14 mouse cellular contexts compared by ENCODE assay signal in genomic region chr1:87270204-87270603, GRCm38 (mm10). TPM values are rescaled to one million over a fixed set of nuclear protein-coding genes. Genes with fewer than 3 reads are reported as not detected.
DNase-seq lines count a peak whose midpoint lies in the region; ATAC-seq and TF ChIP-seq lines count a peak whose summit lies in the region.
"Had no signal": no experiment of that assay in that cellular context is flagged by ENCODE, and none has a peak within 500 bp of the region (broad histone marks: within the 10 kb centered on the region; RNA-seq: fewer than 3 reads in every experiment).

No protein-coding gene starts in this region.

- H3K27me3 ChIP-seq in forebrain, embryonic 10.5 days (ENCODE audit: poor library complexity, severe bottlenecking): peaks cover 75% of the 10 kb centered on the region
- peaks cover 14% of the 10 kb centered on the region for H3K27me3 ChIP-seq in forebrain, postnatal 0 days (ENCODE audit: insufficient read depth, low read length)
- H3K27me3 ChIP-seq in kidney, embryonic 15.5 days: peaks cover 32% of the 10 kb centered on the region
- H3K27me3 ChIP-seq in embryonic facial prominence, embryonic 10.5 days (replicated peaks; ENCODE audit: low read depth, poor library complexity, severe bottlenecking): peaks cover 69% of the 10 kb centered on the region
- peaks cover 26% of the 10 kb centered on the region for H3K27me3 ChIP-seq in hindbrain, embryonic 15.5 days

- no peak overlapping the region for H3K9ac ChIP-seq in forebrain, postnatal 0 days
- no peak overlapping the region for H3K9ac ChIP-seq in kidney, embryonic 15.5 days
- H3K9ac ChIP-seq in hindbrain, embryonic 15.5 days: no peak overlapping the region
- H3K9ac ChIP-seq: liver, embryonic 15.5 days had no signal

- no peak for DNase-seq in forebrain, embryonic 10.5 days (ENCODE audit: extremely low spot score, low spot score)
- no peak for DNase-seq in forebrain, postnatal 0 days
- no peak for DNase-seq in kidney, adult 18-20 months
- DNase-seq in embryonic facial prominence, embryonic 10.5 days (ENCODE audit: low spot score): no peak
- DNase-seq in right cerebral cortex, postnatal 25 days: no peak
- DNase-seq in thymus, postnatal 25 days: no peak
- DNase-seq: B cell, adult 2 months; kidney, postnatal 14 days; thymus, postnatal 14 days had no signal

- no peak overlapping the region for H3K4me2 ChIP-seq in forebrain, postnatal 0 days (ENCODE audit: low read depth)
- H3K4me2 ChIP-seq in kidney, embryonic 15.5 days: 0 out of 2 replicates have a peak overlapping the region, but pooled peaks have one; percentile 37
- H3K4me2 ChIP-seq in hindbrain, embryonic 15.5 days: no peak overlapping the region
- H3K4me2 ChIP-seq: liver, embryonic 15.5 days had no signal

- peak overlapping the region; percentile 69 for H3K27ac ChIP-seq in forebrain, embryonic 10.5 days
- H3K27ac ChIP-seq in forebrain, postnatal 0 days (ENCODE audit: low read depth, low read length): no peak overlapping the region
- peak overlapping the region; percentile 86 for H3K27ac ChIP-seq in kidney, embryonic 15.5 days
- H3K27ac ChIP-seq in embryonic facial prominence, embryonic 10.5 days (replicated peaks): peak overlapping the region; percentile 81
- 0 out of 2 replicates have a peak overlapping the region, but pooled peaks have one; percentile 2 for H3K27ac ChIP-seq in hindbrain, embryonic 15.5 days (replicated peaks)
- H3K27ac ChIP-seq: liver, embryonic 15.5 days had no signal

- WGBS in forebrain, embryonic 10.5 days: 24% methylated on average over 3 of the region's 3 CpGs
- WGBS in forebrain, postnatal 0 days: 17% methylated on average over 3 of the region's 3 CpGs
- 19% methylated on average over 3 of the region's 3 CpGs for WGBS in kidney, embryonic 15.5 days
- 27% methylated on average over 3 of the region's 3 CpGs for WGBS in embryonic facial prominence, embryonic 10.5 days
- WGBS in hindbrain, embryonic 15.5 days: 19% methylated on average over 3 of the region's 3 CpGs

- H3K4me3 ChIP-seq in forebrain, embryonic 10.5 days: no peak overlapping the region
- no peak overlapping the region for H3K4me3 ChIP-seq in forebrain, postnatal 0 days (ENCODE audit: low read depth, low read length)
- H3K4me3 ChIP-seq in kidney, embryonic 15.5 days (replicated peaks): no peak overlapping the region
- peak overlapping the region; percentile 39 for H3K4me3 ChIP-seq in embryonic facial prominence, embryonic 10.5 days
- H3K4me3 ChIP-seq in hindbrain, embryonic 15.5 days: no peak overlapping the region
- H3K4me3 ChIP-seq: liver, embryonic 15.5 days had no signal

- H3K4me1 ChIP-seq in forebrain, embryonic 10.5 days: peaks cover 36% of the 10 kb centered on the region
- H3K4me1 ChIP-seq in forebrain, postnatal 0 days (ENCODE audit: insufficient read depth): no peaks in the 10 kb centered on the region; the same call in 1 of the 2 replicates
- H3K4me1 ChIP-seq in kidney, embryonic 15.5 days: peaks cover 48% of the 10 kb centered on the region
- peaks cover 44% of the 10 kb centered on the region for H3K4me1 ChIP-seq in embryonic facial prominence, embryonic 10.5 days
- peaks cover 15% of the 10 kb centered on the region for H3K4me1 ChIP-seq in hindbrain, embryonic 15.5 days (replicated peaks)

- H3K9me3 ChIP-seq in forebrain, embryonic 10.5 days: no peaks in the 10 kb centered on the region
- no peaks in the 10 kb centered on the region for H3K9me3 ChIP-seq in forebrain, postnatal 0 days (ENCODE audit: low read length)
- no peaks in the 10 kb centered on the region for H3K9me3 ChIP-seq in kidney, embryonic 15.5 days (replicated peaks)
- H3K9me3 ChIP-seq in embryonic facial prominence, embryonic 10.5 days: no peaks in the 10 kb centered on the region
- H3K9me3 ChIP-seq in hindbrain, embryonic 15.5 days: no peaks in the 10 kb centered on the region
- H3K9me3 ChIP-seq: G1E; liver, embryonic 15.5 days had no signal

- no peak for ATAC-seq in forebrain, postnatal 0 days
- no peak for ATAC-seq in kidney, embryonic 15.5 days (replicated peaks; ENCODE audit: low FRiP score)
- no peak for ATAC-seq in hindbrain, embryonic 15.5 days (ENCODE audit: low FRiP score, low read depth)

- TF ChIP-seq CTCF in forebrain, postnatal 0 days (IDR thresholded peaks at IDR 0.05; ENCODE audit: low read depth): no peak

- no peaks in the 10 kb centered on the region for H3K36me3 ChIP-seq in forebrain, embryonic 10.5 days (replicated peaks)
- H3K36me3 ChIP-seq in forebrain, postnatal 0 days (ENCODE audit: insufficient read depth): no peaks in the 10 kb centered on the region
- no peaks in the 10 kb centered on the region for H3K36me3 ChIP-seq in kidney, embryonic 15.5 days
- H3K36me3 ChIP-seq in embryonic facial prominence, embryonic 10.5 days (replicated peaks): no peaks in the 10 kb centered on the region
- no peaks in the 10 kb centered on the region for H3K36me3 ChIP-seq in hindbrain, embryonic 15.5 days
- H3K36me3 ChIP-seq: G1E; liver, embryonic 15.5 days had no signal

RNA-seq across cellular contexts. Expression of gene Efhd1, which starts 6.0 kb away (rescaled TPM):
- 1.6 and 2.5 TPM in 2 replicates for polyA plus RNA-seq in forebrain, embryonic 10.5 days (2016; fragmentation: Nextera tagmentation; extraction: Ambion mirVana)
- total RNA-seq in forebrain, postnatal 0 days (2014; rRNA removed): 1.3 TPM in 2 replicates
- polyA plus RNA-seq in forebrain, postnatal 0 days (2015; fragmentation: Nextera tagmentation; extraction: Ambion mirVana): 1.9 and 2.2 TPM in 2 replicates
- polyA plus RNA-seq in kidney, embryonic 15.5 days (2015; fragmentation: Nextera tagmentation; extraction: Ambion mirVana): 5.7 and 5.8 TPM in 2 replicates
- 0.69 and 0.77 TPM in 2 replicates for polyA plus RNA-seq in embryonic facial prominence, embryonic 10.5 days (2016; fragmentation: Nextera tagmentation; extraction: Ambion mirVana)
- polyA plus RNA-seq in hindbrain, embryonic 15.5 days (2015; fragmentation: Nextera tagmentation; extraction: Ambion mirVana): 1.9 and 2.2 TPM in 2 replicates
- total RNA-seq: megakaryocyte progenitor cell, adult 5-6 weeks had no signal
- polyA plus RNA-seq: G1E had no signal

RNA-seq across cellular contexts. Expression of gene Eif4e2, which starts 56.5 kb away (rescaled TPM):
- polyA plus RNA-seq in forebrain, embryonic 10.5 days (2016; fragmentation: Nextera tagmentation; extraction: Ambion mirVana): 162 and 168 TPM in 2 replicates
- 71.5 and 81.7 TPM in 2 replicates for total RNA-seq in forebrain, postnatal 0 days (2014; rRNA removed)
- 77.6 and 87.5 TPM in 2 replicates for polyA plus RNA-seq in forebrain, postnatal 0 days (2015; fragmentation: Nextera tagmentation; extraction: Ambion mirVana)
- 164 and 168 TPM in 2 replicates for polyA plus RNA-seq in kidney, embryonic 15.5 days (2015; fragmentation: Nextera tagmentation; extraction: Ambion mirVana)
- 175 and 185 TPM in 2 replicates for polyA plus RNA-seq in embryonic facial prominence, embryonic 10.5 days (2016; fragmentation: Nextera tagmentation; extraction: Ambion mirVana)
- 91.4 TPM in 2 replicates for polyA plus RNA-seq in hindbrain, embryonic 15.5 days (2015; fragmentation: Nextera tagmentation; extraction: Ambion mirVana)

RNA-seq across cellular contexts. Expression of gene Gigyf2, which starts 56.6 kb away (rescaled TPM):
- 47.4 and 52.6 TPM in 2 replicates for polyA plus RNA-seq in forebrain, embryonic 10.5 days (2016; fragmentation: Nextera tagmentation; extraction: Ambion mirVana)
- 69.0 and 73.4 TPM in 2 replicates for total RNA-seq in forebrain, postnatal 0 days (2014; rRNA removed)
- 31.9 and 44.3 TPM in 2 replicates for polyA plus RNA-seq in forebrain, postnatal 0 days (2015; fragmentation: Nextera tagmentation; extraction: Ambion mirVana)
- 60.7 and 64.8 TPM in 2 replicates for polyA plus RNA-seq in kidney, embryonic 15.5 days (2015; fragmentation: Nextera tagmentation; extraction: Ambion mirVana)
- 49.7 and 55.2 TPM in 2 replicates for polyA plus RNA-seq in embryonic facial prominence, embryonic 10.5 days (2016; fragmentation: Nextera tagmentation; extraction: Ambion mirVana)
- 62.1 and 70.2 TPM in 2 replicates for polyA plus RNA-seq in hindbrain, embryonic 15.5 days (2015; fragmentation: Nextera tagmentation; extraction: Ambion mirVana)
